Mouse (Mus musculus) adrenal gland (tissue): ENCODE measurements around the gene Vgll4.

Experiments
- intact Hi-C: fragments of 180-260 bp; cut with DNase I; formaldehyde crosslinking; loops from one replicate; pipeline ENCODE4 v1.15.1; 2025

Vgll4 gene

GRCm38 (mm10) chr6:114920523-114921445, 49.0 kb downstream of the Vgll4 start:
- intact Hi-C loops = no loop called here

- intact Hi-C loops = loop anchor here (5.0 kb wide), 1 partner anchor 42 kb away; no protein-coding TSS in a partner anchor
Measured at GRCm38 (mm10) chr6:114919670-114920313, 50.0 kb downstream of the Vgll4 start.

- intact Hi-C loops = loop anchor here (5.0 kb wide), 1 partner anchor 42 kb away; no protein-coding TSS in a partner anchor
Measured at GRCm38 (mm10) chr6:114918994-114919393, 50.8 kb downstream of the Vgll4 start.

GRCm38 (mm10) chr6:114917770-114918635, 51.8 kb downstream of the Vgll4 start:
- intact Hi-C loops = loop anchor here (5.0 kb wide), 1 partner anchor 41 kb away; no protein-coding TSS in a partner anchor

GRCm38 (mm10) chr6:114917129-114917528, 52.7 kb downstream of the Vgll4 start:
- intact Hi-C loops = loop anchor here (5.0 kb wide), 1 partner anchor 40 kb away; no protein-coding TSS in a partner anchor

- intact Hi-C loops = loop anchor here (5.0 kb wide), 1 partner anchor 39 kb away; no protein-coding TSS in a partner anchor
Measured at GRCm38 (mm10) chr6:114916715-114916992, 53.1 kb downstream of the Vgll4 start.

- intact Hi-C loops = loop anchor here (5.0 kb wide), 1 partner anchor 39 kb away; no protein-coding TSS in a partner anchor
Measured at GRCm38 (mm10) chr6:114915915-114916714, 53.7 kb downstream of the Vgll4 start.

GRCm38 (mm10) chr6:114914041-114914716, 55.6 kb downstream of the Vgll4 start:
- intact Hi-C loops = no loop called here

GRCm38 (mm10) chr6:114913142-114913541, 56.7 kb downstream of the Vgll4 start:
- intact Hi-C loops = no loop called here

GRCm38 (mm10) chr6:114911540-114911939, 58.3 kb downstream of the Vgll4 start:
- intact Hi-C loops = no loop called here

GRCm38 (mm10) chr6:114909801-114910200, 60.0 kb downstream of the Vgll4 start:
- intact Hi-C loops = no loop called here

GRCm38 (mm10) chr6:114907459-114907858, 62.3 kb downstream of the Vgll4 start:
- intact Hi-C loops = no loop called here

GRCm38 (mm10) chr6:114906209-114906608, 63.6 kb downstream of the Vgll4 start:
- intact Hi-C loops = no loop called here

- intact Hi-C loops = no loop called here
Measured at GRCm38 (mm10) chr6:114905253-114906028, 64.4 kb downstream of the Vgll4 start.

- intact Hi-C loops = no loop called here
Measured at GRCm38 (mm10) chr6:114904818-114905217, 65.0 kb downstream of the Vgll4 start.

- intact Hi-C loops = no loop called here
Measured at GRCm38 (mm10) chr6:114904233-114904632, 65.6 kb downstream of the Vgll4 start.

GRCm38 (mm10) chr6:114901921-114902320, 67.9 kb downstream of the Vgll4 start:
- intact Hi-C loops = no loop called here

GRCm38 (mm10) chr6:114901321-114901824, 68.4 kb downstream of the Vgll4 start:
- intact Hi-C loops = no loop called here

GRCm38 (mm10) chr6:114900194-114900593, 69.6 kb downstream of the Vgll4 start:
- intact Hi-C loops = no loop called here
